16 mouse cellular contexts compared by ENCODE assay signal in the genomic region with DNA sequence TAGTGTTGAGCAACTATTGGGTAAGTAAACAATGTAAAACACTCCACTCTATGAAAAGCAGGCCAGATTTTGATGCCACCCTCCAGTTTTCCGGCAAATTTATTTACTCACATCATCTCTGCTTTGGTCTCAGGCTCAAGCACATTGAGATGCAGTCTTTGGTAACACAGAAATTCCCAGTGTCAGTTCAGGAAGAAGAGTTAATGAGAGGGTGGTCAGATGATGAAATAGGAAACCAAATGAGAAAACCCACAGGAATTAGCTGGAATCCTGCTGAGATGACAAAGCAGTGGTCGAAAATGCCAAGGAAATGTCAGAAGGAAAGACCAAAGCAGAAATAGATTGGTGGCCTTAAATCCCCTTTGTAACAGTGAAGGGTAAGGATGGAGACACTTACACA.
DNase-seq lines count a peak whose midpoint lies in the region; TF ChIP-seq lines count a peak whose summit lies in the region.
"Had no signal": no experiment of that assay in that cellular context is flagged by ENCODE, and none has a peak within 500 bp of the region (broad histone marks: within the 10 kb centered on the region; RNA-seq: fewer than 3 reads in every experiment).

No protein-coding gene starts in this region.

- no peak overlapping the region for H3K9ac ChIP-seq in ES-Bruce4 (ENCODE audit: low read depth, poor library complexity, severe bottlenecking)
- H3K9ac ChIP-seq: heart, embryonic 15.5 days; limb, embryonic 13.5 days; liver, embryonic 15.5 days had no signal

- no peak overlapping the region for H3K4me3 ChIP-seq in ES-Bruce4 (ENCODE audit: low read depth, low read length)
- H3K4me3 ChIP-seq: heart, embryonic 15.5 days; hindbrain, embryonic 10.5 days; limb, embryonic 13.5 days; liver, embryonic 15.5 days had no signal

- TF ChIP-seq EP300 in ES-Bruce4 (IDR thresholded peaks at IDR 0.05; ENCODE audit: insufficient read depth, low read depth, low read length), result no peak

- peaks cover 1% of the 10 kb centered on the region for H3K4me1 ChIP-seq in ES-Bruce4 (ENCODE audit: control insufficient read depth, insufficient read depth, low read length)
- H3K4me1 ChIP-seq: heart, embryonic 15.5 days; hindbrain, embryonic 10.5 days; limb, embryonic 13.5 days; liver, embryonic 15.5 days had no signal

- no peaks in the 10 kb centered on the region for H3K36me3 ChIP-seq in ES-Bruce4 (ENCODE audit: control insufficient read depth, insufficient read depth, low read length, poor library complexity, severe bottlenecking)
- H3K36me3 ChIP-seq: heart, embryonic 15.5 days; hindbrain, embryonic 10.5 days; limb, embryonic 13.5 days; liver, embryonic 15.5 days had no signal

- DNase-seq in cerebellum, postnatal 14 days, result peak; percentile 62 to 78
- no peak for DNase-seq in cerebellum, adult 9-10 months
- peak; percentile 18 for DNase-seq in kidney, postnatal 10 days
- DNase-seq in kidney, postnatal 4 days, result no peak
- DNase-seq in brain, embryonic 14.5 days (ENCODE audit: low read depth), result peak; percentile 24
- DNase-seq in ovary, adult 18-20 months (ENCODE audit: low spot score), result no peak
- no peak for DNase-seq in testis, postnatal 14 days (ENCODE audit: low spot score)
- DNase-seq: adrenal gland, postnatal 14 days; cerebellum, adult 9-11 months; midbrain, embryonic 14.5 days; retina, postnatal 1 day had no signal

- no peaks in the 10 kb centered on the region; the same call in 1 of the 2 replicates for H3K9me3 ChIP-seq in ES-Bruce4 (replicated peaks; ENCODE audit: control insufficient read depth, insufficient read depth, low read length, poor library complexity, severe bottlenecking)
- H3K9me3 ChIP-seq: heart, embryonic 15.5 days; hindbrain, embryonic 10.5 days; limb, embryonic 13.5 days; liver, embryonic 15.5 days had no signal

- no peaks in the 10 kb centered on the region for H3K27me3 ChIP-seq in ES-Bruce4 (ENCODE audit: control insufficient read depth, insufficient read depth, low read length, poor library complexity, severe bottlenecking)
- H3K27me3 ChIP-seq: heart, embryonic 15.5 days; limb, embryonic 13.5 days; liver, embryonic 15.5 days had no signal

- H3K27ac ChIP-seq in ES-Bruce4 (ENCODE audit: insufficient read depth, low read length), result peak overlapping the region; percentile 44; the same call in 1 of the 2 replicates
- H3K27ac ChIP-seq: heart, embryonic 15.5 days; hindbrain, embryonic 10.5 days; limb, embryonic 13.5 days; liver, embryonic 15.5 days had no signal

- no peak for TF ChIP-seq CTCF in ES-Bruce4 (IDR thresholded peaks at IDR 0.05; ENCODE audit: low read depth, low read length)
- TF ChIP-seq CTCF in brain, embryonic 14.5 days (IDR thresholded peaks at IDR 0.05; ENCODE audit: borderline replicate concordance, extremely low read depth, insufficient read depth, insufficient read length), result no peak

- TF ChIP-seq POLR2A in ES-Bruce4 (IDR thresholded peaks at IDR 0.05; ENCODE audit: insufficient read depth, low read length), result no peak
- TF ChIP-seq POLR2A in brain, embryonic 14.5 days (IDR thresholded peaks at IDR 0.05; ENCODE audit: borderline replicate concordance, extremely low read depth, insufficient read depth, insufficient read length, poor library complexity, severe bottlenecking), result no peak

Comparison
In these comparisons a context has a peak if more than half of its experiments do, and no peak if none do; other contexts are left out.
1. DNase-seq: peak in cerebellum, postnatal 14 days (2 of 2), kidney, postnatal 10 days (single experiment) and brain, embryonic 14.5 days (single experiment); none in cerebellum, adult 9-10 months (single experiment), kidney, postnatal 4 days (0 of 2), ovary, adult 18-20 months (single experiment) and testis, postnatal 14 days (single experiment).